ENCODE assay signal across 7 mouse cellular contexts in the genomic region with DNA sequence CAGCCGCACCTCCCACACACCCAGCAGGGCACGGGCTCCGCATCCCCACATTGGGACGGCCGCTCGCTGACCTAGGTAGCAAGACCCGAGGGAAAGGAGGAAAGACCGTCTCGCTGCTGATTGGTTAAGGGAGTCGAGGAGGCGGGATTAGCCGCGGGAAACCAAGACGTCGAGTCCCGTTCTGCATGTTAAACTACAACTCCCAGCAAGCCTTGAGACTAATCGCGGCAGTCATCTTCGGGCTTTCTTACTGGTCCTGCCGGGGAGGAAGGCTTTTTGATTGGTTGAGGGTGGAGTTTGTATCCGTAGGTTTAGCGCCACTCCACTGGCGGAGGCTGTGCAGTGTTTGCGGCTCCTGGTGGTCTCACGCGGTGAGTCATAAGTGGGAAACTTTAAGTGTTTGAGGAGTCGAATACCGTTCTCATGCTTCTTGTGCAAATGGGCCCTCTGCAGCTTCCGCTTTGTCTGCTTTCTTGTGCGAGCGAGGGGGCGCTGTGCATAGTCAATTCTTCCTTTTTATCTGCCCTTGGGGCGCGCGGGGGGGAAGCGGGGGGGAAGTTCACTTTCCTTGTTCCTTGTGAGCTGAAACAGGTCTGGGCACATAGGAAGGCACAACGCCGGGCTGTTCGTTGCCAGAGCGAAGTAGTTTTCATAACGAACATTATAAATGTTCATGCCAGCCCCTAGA. TPM values are rescaled to one million over a fixed set of nuclear protein-coding genes. Genes with fewer than 3 reads are reported as not detected.
DNase-seq lines count a peak whose midpoint lies in the region; ATAC-seq lines count a peak whose summit lies in the region.

A gene (minus strand): TSS at position 100 of the 688 bp plus-strand sequence.
A gene (plus strand): TSS at position 302 of the 688 bp plus-strand sequence.

- DNase-seq in adrenal gland, postnatal 25 days, result peak; percentile 93
- peak; percentile 100 for DNase-seq in heart, adult 11 months
- peak; percentile 98 for DNase-seq in kidney, adult 18-20 months
- DNase-seq in limb, embryonic 11.5 days (ENCODE audit: low spot score), result peak; percentile 97
- DNase-seq in midbrain, embryonic 14.5 days, result peak; percentile 98
- DNase-seq in spleen, adult 18-20 months, result peak; percentile 93 to 94

- peaks cover 8% of the 10 kb centered on the region; the same call in 1 of the 2 replicates for H3K4me1 ChIP-seq in embryonic facial prominence, embryonic 12.5 days
- no peaks in the 10 kb centered on the region; the same call in 1 of the 2 replicates for H3K4me1 ChIP-seq in limb, embryonic 11.5 days (ENCODE audit: control insufficient read depth, insufficient read depth, low read length)
- peaks cover 4% of the 10 kb centered on the region; the same call in 1 of the 2 replicates for H3K4me1 ChIP-seq in midbrain, embryonic 14.5 days (ENCODE audit: control insufficient read depth, insufficient read depth, low read length)

- H3K9ac ChIP-seq in embryonic facial prominence, embryonic 12.5 days, result peak within 1 kb of the TSS; percentile 72
- peak within 1 kb of the TSS; percentile 67 for H3K9ac ChIP-seq in limb, embryonic 11.5 days (ENCODE audit: low read length)
- H3K9ac ChIP-seq in midbrain, embryonic 14.5 days (replicated peaks; ENCODE audit: low read length), result peak within 1 kb of the TSS; percentile 65

- no peaks in the 10 kb centered on the region for H3K9me3 ChIP-seq in embryonic facial prominence, embryonic 12.5 days
- no peaks in the 10 kb centered on the region for H3K9me3 ChIP-seq in limb, embryonic 11.5 days (ENCODE audit: control insufficient read depth, low read length)
- H3K9me3 ChIP-seq in midbrain, embryonic 14.5 days (ENCODE audit: control insufficient read depth, low read length), result no peaks in the 10 kb centered on the region

- H3K4me2 ChIP-seq in embryonic facial prominence, embryonic 12.5 days (replicated peaks), result peak within 1 kb of the TSS; percentile 68
- peak within 1 kb of the TSS; percentile 57 for H3K4me2 ChIP-seq in limb, embryonic 11.5 days (ENCODE audit: low read depth, severe bottlenecking)
- peak within 1 kb of the TSS; percentile 71 for H3K4me2 ChIP-seq in midbrain, embryonic 14.5 days (ENCODE audit: low read length)

- ATAC-seq in embryonic facial prominence, embryonic 12.5 days (ENCODE audit: insufficient number of reproducible peaks, insufficient read depth, low FRiP score, low TSS enrichment), result peak; percentile 99
- peak; percentile 96 for ATAC-seq in limb, embryonic 11.5 days (ENCODE audit: insufficient number of reproducible peaks, low FRiP score, low TSS enrichment, low read depth)
- ATAC-seq in midbrain, embryonic 14.5 days (ENCODE audit: low FRiP score, low TSS enrichment), result peak; percentile 97

- WGBS in embryonic facial prominence, embryonic 12.5 days, result under 1% methylated on average over 41 of the region's 41 CpGs
- WGBS in limb, embryonic 11.5 days, result under 1% methylated on average over 41 of the region's 41 CpGs
- WGBS in midbrain, embryonic 14.5 days, result under 1% methylated on average over 41 of the region's 41 CpGs

- H3K27ac ChIP-seq in embryonic facial prominence, embryonic 12.5 days, result peak within 1 kb of the TSS; percentile 86
- peak within 1 kb of the TSS; percentile 49 for H3K27ac ChIP-seq in limb, embryonic 11.5 days (replicated peaks; ENCODE audit: low read depth, low read length)
- peak within 1 kb of the TSS; percentile 72 for H3K27ac ChIP-seq in midbrain, embryonic 14.5 days (replicated peaks; ENCODE audit: low read depth, low read length)

- no peaks in the 10 kb centered on the region for H3K27me3 ChIP-seq in embryonic facial prominence, embryonic 12.5 days
- no peaks in the 10 kb centered on the region for H3K27me3 ChIP-seq in limb, embryonic 11.5 days (ENCODE audit: control insufficient read depth, insufficient read depth, low read length)
- H3K27me3 ChIP-seq in midbrain, embryonic 14.5 days (ENCODE audit: control insufficient read depth, insufficient read depth, low read length), result no peaks in the 10 kb centered on the region

- H3K4me3 ChIP-seq in embryonic facial prominence, embryonic 12.5 days, result peak within 1 kb of the TSS; percentile 75
- peak within 1 kb of the TSS; percentile 60 for H3K4me3 ChIP-seq in limb, embryonic 11.5 days (ENCODE audit: low read depth, low read length)
- peak within 1 kb of the TSS; percentile 71 for H3K4me3 ChIP-seq in midbrain, embryonic 14.5 days (replicated peaks; ENCODE audit: low read depth, low read length)

- peaks cover 12% of the 10 kb centered on the region; the same call in 1 of the 2 replicates for H3K36me3 ChIP-seq in embryonic facial prominence, embryonic 12.5 days
- H3K36me3 ChIP-seq in limb, embryonic 11.5 days (ENCODE audit: control insufficient read depth, insufficient read depth, low read length), result peaks cover 7% of the 10 kb centered on the region; the same call in 1 of the 2 replicates
- no peaks in the 10 kb centered on the region for H3K36me3 ChIP-seq in midbrain, embryonic 14.5 days (ENCODE audit: control insufficient read depth, insufficient read depth, low read length)

RNA-seq across cellular contexts. Expression of the first gene that starts in this region (rescaled TPM):
- total RNA-seq in adrenal gland, postnatal 25 days (2021), result 16.9 and 17.8 TPM in 2 replicates
- 27.1 and 31.3 TPM in 2 replicates for polyA plus RNA-seq in embryonic facial prominence, embryonic 12.5 days (2016; fragmentation: Nextera tagmentation; extraction: Ambion mirVana)
- polyA plus RNA-seq in limb, embryonic 11.5 days (2014; fragmentation: Nextera tagmentation; extraction: Ambion mirVana), result 25.8 and 27.8 TPM in 2 replicates
- 8.1 and 8.9 TPM in 2 replicates for polyA plus RNA-seq in midbrain, embryonic 14.5 days (2014; fragmentation: Nextera tagmentation; extraction: Ambion mirVana)

RNA-seq across cellular contexts. Expression of the second gene that starts in this region (rescaled TPM):
- total RNA-seq in adrenal gland, postnatal 25 days (2021), result 4.1 and 7.6 TPM in 2 replicates
- 26.7 and 30.2 TPM in 2 replicates for polyA plus RNA-seq in embryonic facial prominence, embryonic 12.5 days (2016; fragmentation: Nextera tagmentation; extraction: Ambion mirVana)
- 29.3 and 30.5 TPM in 2 replicates for polyA plus RNA-seq in limb, embryonic 11.5 days (2014; fragmentation: Nextera tagmentation; extraction: Ambion mirVana)
- polyA plus RNA-seq in midbrain, embryonic 14.5 days (2014; fragmentation: Nextera tagmentation; extraction: Ambion mirVana), result 2.5 and 5.9 TPM in 2 replicates

Comparison
In these comparisons a context has a peak if more than half of its experiments do, and no peak if none do; other contexts are left out.
1. Peak in every context shown above with its lines: DNase-seq, ATAC-seq, H3K4me3 ChIP-seq and H3K27ac ChIP-seq.